In the genomic region with DNA sequence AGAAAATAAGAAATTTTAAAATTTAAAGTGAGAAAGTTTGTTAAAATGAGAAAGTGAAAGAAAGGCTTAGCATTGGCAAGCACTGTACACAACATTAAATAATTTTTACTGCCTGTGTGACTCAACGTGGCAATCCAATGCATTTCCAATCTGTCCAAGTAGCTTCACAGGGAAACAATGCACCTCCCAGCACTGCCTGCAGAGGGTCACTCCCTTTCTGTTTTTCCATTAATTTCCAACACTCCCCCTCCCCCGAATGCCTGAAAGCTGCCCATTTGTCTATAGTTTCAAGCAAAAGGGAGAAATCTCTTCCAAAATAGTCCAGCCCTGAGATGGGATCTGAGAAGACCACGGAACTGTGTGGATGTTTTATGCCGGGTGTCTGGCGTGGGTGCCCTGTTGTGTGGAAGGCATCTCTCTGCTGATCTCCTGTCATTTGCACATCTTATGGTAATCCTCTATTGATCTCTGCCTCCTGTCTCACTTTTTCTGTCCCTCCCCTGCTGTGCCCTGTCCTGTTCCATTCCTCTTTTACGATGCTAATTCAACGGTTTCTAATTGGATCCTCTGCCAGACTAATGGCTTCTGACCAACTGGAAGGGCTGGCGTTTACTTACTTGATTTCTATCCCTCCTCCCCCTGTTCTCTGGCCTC, we compare ENCODE assay signal across 13 mouse cellular contexts. TPM values are rescaled to one million over a fixed set of nuclear protein-coding genes. Genes with fewer than 3 reads are reported as not detected.
DNase-seq lines count a peak whose midpoint lies in the region; ATAC-seq lines count a peak whose summit lies in the region.
"Had no signal": no experiment of that assay in that cellular context is flagged by ENCODE, and none has a peak within 500 bp of the region (broad histone marks: within the 10 kb centered on the region; RNA-seq: fewer than 3 reads in every experiment).

No protein-coding gene starts in this region.

- DNase-seq in kidney, adult 8-10 months = no peak
- DNase-seq in embryo, embryonic 9.5 days (ENCODE audit: extremely low spot score) = peak; percentile 34
- no peak for DNase-seq in layer of hippocampus, adult 9-10 months (ENCODE audit: low spot score)
- DNase-seq in right cerebral cortex, postnatal 36 days (ENCODE audit: low spot score in 2 of 2) = no peak
- DNase-seq in natural killer cell, adult 2 months (ENCODE audit: low spot score in 2 of 2) = no peak
- DNase-seq: kidney, adult 9 months; thymus, postnatal 14 days had no signal

- no peaks in the 10 kb centered on the region for H3K27me3 ChIP-seq in kidney, embryonic 15.5 days
- no peaks in the 10 kb centered on the region; the same call in 1 of the 2 replicates for H3K27me3 ChIP-seq in hindbrain, embryonic 15.5 days
- no peaks in the 10 kb centered on the region for H3K27me3 ChIP-seq in neural tube, embryonic 15.5 days (replicated peaks)

- no peak overlapping the region for H3K4me3 ChIP-seq in kidney, embryonic 15.5 days (replicated peaks)
- H3K4me3 ChIP-seq in hindbrain, embryonic 15.5 days = no peak overlapping the region
- no peak overlapping the region for H3K4me3 ChIP-seq in neural tube, embryonic 15.5 days (replicated peaks)

- no peak overlapping the region for H3K9ac ChIP-seq in kidney, embryonic 15.5 days
- H3K9ac ChIP-seq in hindbrain, embryonic 15.5 days = no peak overlapping the region
- no peak overlapping the region for H3K9ac ChIP-seq in neural tube, embryonic 15.5 days (replicated peaks)
- H3K9ac ChIP-seq: liver, embryonic 14.5 days had no signal

- H3K9me3 ChIP-seq in kidney, embryonic 15.5 days (replicated peaks) = no peaks in the 10 kb centered on the region
- no peaks in the 10 kb centered on the region for H3K9me3 ChIP-seq in hindbrain, embryonic 15.5 days
- no peaks in the 10 kb centered on the region for H3K9me3 ChIP-seq in neural tube, embryonic 15.5 days (replicated peaks)

- ATAC-seq in kidney, embryonic 15.5 days (replicated peaks; ENCODE audit: low FRiP score) = no peak
- ATAC-seq in hindbrain, embryonic 15.5 days (ENCODE audit: low FRiP score, low read depth) = peak; percentile 5; the same call in 1 of the 2 replicates
- no peak for ATAC-seq in neural tube, embryonic 15.5 days (ENCODE audit: low FRiP score)

- H3K4me1 ChIP-seq in kidney, embryonic 15.5 days = peaks cover 9% of the 10 kb centered on the region
- peaks cover 30% of the 10 kb centered on the region for H3K4me1 ChIP-seq in hindbrain, embryonic 15.5 days (replicated peaks)
- peaks cover 26% of the 10 kb centered on the region for H3K4me1 ChIP-seq in neural tube, embryonic 15.5 days

- H3K36me3 ChIP-seq in kidney, embryonic 15.5 days = no peaks in the 10 kb centered on the region
- H3K36me3 ChIP-seq in hindbrain, embryonic 15.5 days = no peaks in the 10 kb centered on the region
- H3K36me3 ChIP-seq in neural tube, embryonic 15.5 days = no peaks in the 10 kb centered on the region

- 0 out of 2 replicates have a peak overlapping the region, but pooled peaks have one; percentile 12 for H3K4me2 ChIP-seq in kidney, embryonic 15.5 days
- H3K4me2 ChIP-seq in hindbrain, embryonic 15.5 days = peak overlapping the region; percentile 11; the same call in 1 of the 2 replicates
- no peak overlapping the region for H3K4me2 ChIP-seq in neural tube, embryonic 15.5 days

- H3K27ac ChIP-seq in kidney, embryonic 15.5 days = no peak overlapping the region
- peak overlapping the region; percentile 17; the same call in 1 of the 2 replicates for H3K27ac ChIP-seq in hindbrain, embryonic 15.5 days (replicated peaks)
- H3K27ac ChIP-seq in neural tube, embryonic 15.5 days (replicated peaks) = 0 out of 2 replicates have a peak overlapping the region, but pooled peaks have one; percentile 9
- H3K27ac ChIP-seq: liver, embryonic 14.5 days had no signal

- 16% methylated on average over 8 of the region's 8 CpGs for WGBS in kidney, embryonic 15.5 days
- WGBS in hindbrain, embryonic 15.5 days = 7% methylated on average over 8 of the region's 8 CpGs
- WGBS in neural tube, embryonic 15.5 days = 5% methylated on average over 8 of the region's 8 CpGs

RNA-seq across cellular contexts. Expression of gene Klhdc8a, which starts 16.8 kb away (rescaled TPM):
- 1.2 and 1.6 TPM in 2 replicates for polyA plus RNA-seq in kidney, embryonic 15.5 days (2015; fragmentation: Nextera tagmentation; extraction: Ambion mirVana)
- polyA plus RNA-seq in hindbrain, embryonic 15.5 days (2015; fragmentation: Nextera tagmentation; extraction: Ambion mirVana) = 8.7 and 9.5 TPM in 2 replicates
- 7.5 TPM in 2 replicates for polyA plus RNA-seq in neural tube, embryonic 15.5 days (2015; fragmentation: Nextera tagmentation; extraction: Ambion mirVana)

RNA-seq across cellular contexts. Expression of gene Nuak2, which starts 34.3 kb away (rescaled TPM):
- polyA plus RNA-seq in kidney, embryonic 15.5 days (2015; fragmentation: Nextera tagmentation; extraction: Ambion mirVana) = 3.6 and 3.8 TPM in 2 replicates
- 12.9 and 24.2 TPM in 2 replicates for polyA plus RNA-seq in hindbrain, embryonic 15.5 days (2015; fragmentation: Nextera tagmentation; extraction: Ambion mirVana)
- polyA plus RNA-seq in neural tube, embryonic 15.5 days (2015; fragmentation: Nextera tagmentation; extraction: Ambion mirVana) = 6.6 and 7.1 TPM in 2 replicates

RNA-seq across cellular contexts. Expression of gene Gm10188, which starts 52.1 kb away (rescaled TPM):
- not detected in 2 replicates for polyA plus RNA-seq in kidney, embryonic 15.5 days (2015; fragmentation: Nextera tagmentation; extraction: Ambion mirVana)
- polyA plus RNA-seq in hindbrain, embryonic 15.5 days (2015; fragmentation: Nextera tagmentation; extraction: Ambion mirVana) = 0.25 and 0.68 TPM in 2 replicates
- 0.50 and 0.59 TPM in 2 replicates for polyA plus RNA-seq in neural tube, embryonic 15.5 days (2015; fragmentation: Nextera tagmentation; extraction: Ambion mirVana)
- polyA plus RNA-seq: embryonic facial prominence, embryonic 11.5 days; heart, embryonic 16.5 days; liver, embryonic 14.5 days had no signal
